Mouse (Mus musculus): ENCODE results near the gene Babam2.
"Not testable (repeated sequence)": the region's sequence is repeated elsewhere in the genome, so short reads cannot be mapped to it uniquely, and the experiment has no call there.

The Babam2 gene

DNA sequence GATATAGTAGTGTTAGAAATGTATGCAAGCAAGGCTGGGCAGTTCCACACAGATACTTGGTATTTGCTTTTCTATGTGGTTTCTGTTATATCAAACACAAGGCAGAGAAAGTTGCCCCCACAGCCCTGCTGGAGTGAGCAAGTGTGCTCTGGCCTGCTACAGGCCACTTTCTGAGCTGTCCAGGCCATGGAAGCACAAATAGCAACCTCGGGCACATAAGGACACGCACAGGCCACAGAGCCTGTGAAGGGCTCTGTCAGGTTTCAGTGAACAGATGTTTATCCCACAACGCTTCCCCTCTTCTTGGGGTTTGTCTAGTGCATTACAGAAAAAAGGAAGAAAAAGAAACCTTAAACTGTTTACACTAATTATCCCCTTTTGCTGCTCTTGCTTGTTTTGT, 236.9 kb downstream of the Babam2 start:
- DNase-seq (ENCODE audit: inconsistent ontology term), result no peak

- no peak for DNase-seq (ENCODE audit: inconsistent ontology term)
These were observed 238.5 kb downstream of the Babam2 start for GRCm38 (mm10) chr5:31935936-31936335.

GRCm38 (mm10) chr5:31936523-31936922, 239.0 kb downstream of the Babam2 start:
- DNase-seq (ENCODE audit: inconsistent ontology term), result no peak

DNA sequence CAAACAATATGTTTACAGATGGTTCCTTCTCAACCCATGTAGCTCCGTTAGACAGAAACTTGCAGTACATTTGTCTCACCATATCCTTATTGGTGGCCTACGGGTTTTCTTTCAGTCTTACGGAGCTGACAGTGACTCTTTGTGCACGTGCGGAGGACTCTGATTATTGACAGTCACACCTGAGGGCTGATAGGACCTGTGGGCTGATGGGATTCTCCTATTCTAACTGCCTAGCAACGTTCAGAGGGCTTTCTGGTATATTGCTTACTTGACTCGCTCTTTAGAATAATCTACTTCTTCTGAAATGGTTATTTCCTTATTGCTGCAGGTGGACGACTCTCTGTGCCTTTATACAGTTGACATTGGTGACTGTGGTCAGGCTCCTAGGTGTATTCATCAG, 243.4 kb downstream of the Babam2 start:
- no peak for DNase-seq (ENCODE audit: inconsistent ontology term)

DNA sequence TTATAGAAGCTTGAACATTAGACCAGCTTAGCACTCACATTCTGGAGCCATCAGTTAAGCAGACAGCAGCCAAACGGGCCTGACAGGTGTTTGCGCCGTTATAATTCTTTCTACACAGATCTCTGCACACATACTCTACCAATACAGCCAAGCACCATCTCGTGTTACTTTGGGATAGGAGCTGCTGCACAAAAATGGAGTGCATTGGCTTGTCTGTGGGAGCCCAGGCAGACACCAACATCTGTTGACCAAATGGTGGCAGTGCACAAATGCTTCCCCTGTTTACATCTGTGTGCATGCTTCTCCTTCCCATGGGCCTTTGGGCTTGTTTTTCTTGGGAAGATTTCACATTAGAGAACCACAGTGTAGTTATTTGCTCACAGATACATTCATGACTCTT, 249.7 kb downstream of the Babam2 start:
- DNase-seq (ENCODE audit: inconsistent ontology term), result no peak

- DNase-seq (ENCODE audit: inconsistent ontology term), result no peak
These were observed 251.9 kb downstream of the Babam2 start for GRCm38 (mm10) chr5:31949389-31949788.

GRCm38 (mm10) chr5:31950532-31950931, 253.0 kb downstream of the Babam2 start:
- no peak for DNase-seq (ENCODE audit: inconsistent ontology term)

DNA sequence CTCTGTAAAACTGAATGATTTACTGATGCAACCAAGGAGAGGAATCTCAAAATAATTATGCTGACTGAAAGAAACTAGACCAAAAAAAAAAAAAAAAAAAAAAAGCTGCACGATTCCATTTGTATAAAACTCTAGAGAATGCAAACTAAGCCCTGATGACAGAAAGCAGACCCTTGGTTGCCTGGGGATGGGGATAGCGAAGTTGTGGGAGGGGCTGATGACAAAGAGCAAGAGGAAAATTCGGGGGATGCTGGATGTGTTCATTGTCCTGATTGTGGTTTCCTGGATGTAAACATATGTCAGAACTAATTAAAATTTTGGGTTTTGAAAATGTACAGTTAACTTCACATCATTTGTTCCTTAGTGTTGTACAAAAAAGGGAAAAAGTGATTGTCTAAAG, 257.7 kb downstream of the Babam2 start:
- no peak for DNase-seq (ENCODE audit: inconsistent ontology term)

- DNase-seq (ENCODE audit: inconsistent ontology term), result no peak
These were observed 258.9 kb downstream of the Babam2 start for GRCm38 (mm10) chr5:31956336-31956735.

DNA sequence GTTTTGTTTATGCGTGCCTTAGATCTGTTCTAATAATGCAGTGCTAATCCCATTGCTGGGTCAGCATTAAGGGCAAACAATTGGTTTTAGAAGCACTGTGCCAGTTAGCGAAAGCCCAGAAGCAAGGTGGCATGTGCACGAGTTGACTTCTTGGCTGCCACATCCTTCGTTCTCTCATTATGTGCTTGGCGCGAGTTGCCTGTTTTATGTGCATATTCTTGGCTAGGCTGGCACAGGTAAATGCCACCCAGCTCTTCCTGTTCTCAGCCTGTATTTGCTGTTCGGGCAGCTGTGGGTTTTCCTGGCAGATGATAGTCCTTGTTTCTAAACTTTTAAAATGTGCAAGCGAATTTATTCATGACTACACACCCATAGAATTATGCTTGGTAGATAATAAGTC, 262.4 kb downstream of the Babam2 start:
- DNase-seq (ENCODE audit: inconsistent ontology term), result no peak

- no peak for DNase-seq (ENCODE audit: inconsistent ontology term)
These were observed 263.9 kb downstream of the Babam2 start for GRCm38 (mm10) chr5:31961423-31961822.

GRCm38 (mm10) chr5:31962346-31962745, 264.9 kb downstream of the Babam2 start:
- DNase-seq (ENCODE audit: inconsistent ontology term), result no peak

DNA sequence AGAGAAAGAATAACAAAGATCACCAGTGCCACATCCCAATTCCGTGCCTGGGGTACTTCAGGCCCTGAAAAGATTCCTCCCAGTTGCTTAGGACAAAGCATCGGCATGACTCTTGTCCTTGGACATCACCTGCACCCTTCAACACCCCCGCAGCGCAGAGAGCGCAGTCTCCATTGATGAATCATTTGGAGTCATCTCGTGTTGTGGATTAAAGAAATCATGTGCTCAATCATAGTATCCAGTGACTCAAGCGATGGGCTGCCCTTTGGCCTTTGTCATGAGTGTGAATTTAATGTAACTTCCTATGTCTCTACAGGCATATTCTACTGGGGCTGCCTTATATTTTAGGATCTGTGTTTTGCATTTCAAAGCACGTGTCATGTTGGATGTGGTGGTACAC, 265.9 kb downstream of the Babam2 start:
- no peak for DNase-seq (ENCODE audit: inconsistent ontology term)

- no peak for DNase-seq (ENCODE audit: inconsistent ontology term)
These were observed 266.4 kb downstream of the Babam2 start for GRCm38 (mm10) chr5:31963851-31964250.

GRCm38 (mm10) chr5:31966741-31967140, 269.3 kb downstream of the Babam2 start:
- DNase-seq (ENCODE audit: inconsistent ontology term), result no peak

DNA sequence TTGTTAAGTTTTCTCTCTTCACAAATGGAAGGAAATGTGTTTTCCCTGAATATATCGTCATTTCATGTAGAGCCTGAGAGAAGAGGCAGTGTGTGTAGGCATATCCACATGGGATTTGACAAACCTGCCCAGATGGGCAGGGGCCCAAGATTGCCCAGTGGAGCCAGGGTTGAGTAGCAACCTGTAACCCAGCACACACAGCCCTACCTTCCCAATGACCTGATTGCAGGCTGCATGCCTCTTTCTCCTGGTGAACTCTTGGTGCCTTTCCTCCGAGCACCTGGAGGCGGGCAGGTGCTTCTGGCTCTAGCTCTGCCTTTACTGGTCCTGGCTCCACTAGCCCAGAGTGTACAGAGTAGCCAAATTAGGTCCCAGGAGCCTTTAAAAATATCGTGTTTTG, 270.0 kb downstream of the Babam2 start:
- no peak for DNase-seq (ENCODE audit: inconsistent ontology term)

DNA sequence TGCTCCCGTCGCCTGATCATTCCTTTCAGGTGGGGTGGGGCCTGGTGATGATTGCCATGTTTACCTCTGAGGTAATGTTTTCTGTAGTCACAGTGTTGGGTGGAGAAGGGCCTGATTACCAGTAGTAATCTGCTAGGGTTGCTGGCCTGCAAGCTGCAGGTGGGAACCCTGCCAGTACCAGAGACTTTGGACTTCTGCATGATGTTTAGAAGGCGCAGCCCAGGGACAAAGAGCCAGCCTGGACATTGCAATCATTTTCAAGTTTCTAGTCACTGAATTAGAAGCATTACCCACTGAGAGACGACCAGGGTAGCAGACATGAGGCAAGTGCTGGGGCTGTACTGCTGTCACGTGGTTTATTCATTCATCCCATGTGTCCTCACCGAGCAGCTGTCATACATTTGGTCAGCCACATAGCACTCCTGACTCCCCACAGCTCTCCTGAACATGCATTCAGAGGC, 270.6 kb downstream of the Babam2 start:
- peak; percentile 26 for DNase-seq (ENCODE audit: inconsistent ontology term)

GRCm38 (mm10) chr5:31972416-31972815, 274.9 kb downstream of the Babam2 start:
- DNase-seq (ENCODE audit: inconsistent ontology term), result not testable (repeated sequence)

- no peak for DNase-seq (ENCODE audit: inconsistent ontology term)
These were observed 277.2 kb downstream of the Babam2 start for GRCm38 (mm10) chr5:31974614-31975168.

DNA sequence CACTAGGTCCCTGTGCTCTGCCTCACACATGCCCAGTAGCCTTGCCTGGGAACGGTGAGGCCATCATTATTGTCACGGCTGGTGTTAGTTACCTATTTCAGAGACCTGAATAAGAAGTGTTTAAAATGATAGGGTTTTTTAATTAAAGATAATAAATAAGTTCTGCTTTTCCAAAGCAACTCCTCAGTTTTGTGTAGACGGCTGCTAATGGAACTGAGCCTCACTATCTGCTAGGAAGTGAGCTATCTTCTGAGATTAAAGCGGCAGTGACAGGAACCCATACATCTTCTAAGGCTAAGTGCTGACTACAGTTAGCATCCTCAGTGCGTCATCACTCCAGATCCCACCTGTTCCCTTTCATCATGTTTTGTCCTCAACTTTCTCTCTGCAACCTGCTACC, 284.6 kb downstream of the Babam2 start:
- DNase-seq (ENCODE audit: inconsistent ontology term), result no peak

DNA sequence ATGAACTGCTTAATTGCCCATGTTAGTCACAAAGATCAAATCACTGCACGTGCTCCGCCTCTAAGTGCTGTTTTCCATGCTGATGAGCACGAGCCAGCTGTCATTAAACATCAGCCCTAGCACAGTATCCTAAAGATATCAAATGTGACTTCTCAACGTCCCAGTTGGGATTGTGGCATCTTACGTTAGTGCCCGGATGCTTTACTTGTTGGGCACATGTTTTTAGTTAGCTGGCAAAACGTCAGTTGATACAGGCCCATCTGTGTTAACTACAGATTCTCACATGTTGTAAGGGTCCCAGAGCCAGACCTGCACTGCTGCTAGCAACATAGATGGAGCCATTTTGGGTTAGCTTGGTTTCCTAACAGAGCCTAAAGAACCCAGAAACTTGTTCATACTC, 285.7 kb downstream of the Babam2 start:
- no peak for DNase-seq (ENCODE audit: inconsistent ontology term)

DNA sequence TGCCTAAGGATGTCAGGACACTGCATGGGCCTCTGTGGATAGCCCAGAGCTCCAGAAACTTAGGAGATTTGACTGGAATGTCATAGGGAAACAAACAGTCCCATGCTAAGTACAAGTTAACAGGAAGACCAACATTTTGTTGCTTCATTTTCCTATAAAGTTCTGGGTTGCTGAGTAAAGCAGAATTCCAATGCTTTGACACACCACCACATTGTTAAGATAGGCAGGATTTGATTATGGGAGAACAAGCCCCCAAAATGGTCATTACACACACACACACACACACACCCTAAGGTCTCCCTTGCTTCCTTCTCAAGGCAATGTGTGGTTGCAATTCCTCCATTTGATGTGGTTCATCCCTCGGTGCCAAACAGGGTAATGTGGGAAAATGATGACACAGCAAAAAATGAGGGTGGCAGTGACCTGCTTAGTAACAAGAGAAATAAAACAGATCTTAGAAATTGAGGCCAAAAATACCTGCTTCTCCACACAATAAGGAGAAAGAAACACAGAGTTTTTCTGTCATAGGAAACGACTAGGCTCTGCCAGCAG, 286.4 kb downstream of the Babam2 start:
- DNase-seq (ENCODE audit: inconsistent ontology term), result peak; percentile 69

- DNase-seq (ENCODE audit: inconsistent ontology term), result no peak
These were observed 287.0 kb downstream of the Babam2 start for GRCm38 (mm10) chr5:31984369-31984961.

GRCm38 (mm10) chr5:31985021-31985420, 287.5 kb downstream of the Babam2 start:
- peak; percentile 22 for DNase-seq (ENCODE audit: inconsistent ontology term)

All from Muller cell, postnatal 12 days (primary cell).